Mouse (Mus musculus) midbrain, embryonic 16.5 days (tissue): ENCODE measurements around the gene Ulk4. TPM values are rescaled to one million over a fixed set of nuclear protein-coding genes. Genes with fewer than 3 reads are reported as not detected.

Source experiments
- ATAC-seq: fragments of 200-750 bp; cut with Nextera tagmentation; 2 replicates; pipeline ENCODE4 v1.8.0; 2017; ENCODE audit warnings: moderate TSS enrichment
- H3K27ac ChIP-seq: fragments of 300-500 bp; sonication (generic); 2 replicates; pipeline ENCODE4 v1.5.1; 2014; ENCODE audit warnings: mild to moderate bottlenecking, low read length, mixed read lengths
- H3K27me3 ChIP-seq: fragments of 300-500 bp; sonication (generic); 2 replicates; pipeline ENCODE4 v1.6.1; 2014; ENCODE audit warnings: low read depth, low read length, mixed read lengths; ENCODE audit not compliant: control insufficient read depth, insufficient read depth
- H3K36me3 ChIP-seq: fragments of 300-500 bp; sonication (generic); 2 replicates; pipeline ENCODE4 v1.6.1; 2014; ENCODE audit warnings: mild to moderate bottlenecking, low read length, moderate library complexity, mixed read lengths; ENCODE audit not compliant: control insufficient read depth, insufficient read depth
- H3K4me1 ChIP-seq: fragments of 300-500 bp; sonication (generic); 2 replicates; pipeline ENCODE4 v1.6.1; 2014; ENCODE audit warnings: mild to moderate bottlenecking, low read length, mixed read lengths; ENCODE audit not compliant: control insufficient read depth, insufficient read depth
- H3K4me2 ChIP-seq: fragments of 300-500 bp; sonication (generic); 2 replicates; pipeline ENCODE4 v1.6.1; 2014; ENCODE audit warnings: mild to moderate bottlenecking, low read length, mixed read lengths
- H3K4me3 ChIP-seq: fragments of 300-500 bp; sonication (generic); 2 replicates; pipeline ENCODE4 v1.5.1; 2014; ENCODE audit warnings: low read depth, mild to moderate bottlenecking, low read length, moderate library complexity, mixed read lengths
- H3K9ac ChIP-seq: fragments of 300-500 bp; sonication (generic); 2 replicates; pipeline ENCODE4 v1.6.1; 2014; ENCODE audit warnings: low read depth, low read length, mixed read lengths
- H3K9me3 ChIP-seq: fragments of 300-500 bp; sonication (generic); replicated peaks from 2 replicates; pipeline ENCODE4 v1.6.1; 2014; ENCODE audit warnings: mild to moderate bottlenecking, low read length, mixed read lengths; ENCODE audit not compliant: control insufficient read depth, poor library complexity, severe bottlenecking
- WGBS: fragments of 180-500 bp; shearing (Covaris S2); extraction: QIAGEN DNeasy Blood & Tissue Kit; methylation state at CpG from one replicate; pipeline ENCODE4 v1.1.7; 2014; 5-methylcytosine and 5-hydroxymethylcytosine counted together
- polyA plus RNA-seq: library from polyadenylated mRNA; unstranded; fragments of >200 nt; fragmentation: Nextera tagmentation; extraction: Ambion mirVana; gene quantifications from 2 replicates; pipeline ENCODE4 v1.2.1, GENCODE M21; 2015

Gene Ulk4
- polyA plus RNA-seq, 1 experiment from 2014 or later: 112 TPM

GRCm38 (mm10) chr9:121302543-121302942 is 25.5 kb upstream of the Ulk4 start:
- Histone ChIP-seq H3K27ac (no peak overlapping the region), H3K4me3 (no peak overlapping the region), H3K36me3 (no peaks in the 10 kb centered on the region), H3K9me3 (no peaks in the 10 kb centered on the region), H3K9ac (no peak overlapping the region), H3K4me1 (peaks cover 35% of the 10 kb centered on the region), H3K27me3 (no peaks in the 10 kb centered on the region), H3K4me2 (no peak overlapping the region)
- no peak for ATAC-seq
- WGBS: 86% methylated on average over 7 of the region's 8 CpGs

GRCm38 (mm10) chr9:121301041-121301920 is 24.3 kb upstream of the Ulk4 start:
- Histone ChIP-seq H3K4me2 (peak overlapping the region; percentile 10; the same call in 1 of the 2 replicates), H3K9ac (no peak overlapping the region), H3K27ac (no peak overlapping the region), H3K36me3 (no peaks in the 10 kb centered on the region), H3K27me3 (no peaks in the 10 kb centered on the region), H3K9me3 (no peaks in the 10 kb centered on the region), H3K4me1 (peaks cover 35% of the 10 kb centered on the region), H3K4me3 (no peak overlapping the region)
- ATAC-seq: no peak
- WGBS: 80% methylated on average over 22 of the region's 22 CpGs

- peak overlapping the region; percentile 97 for H3K4me2 ChIP-seq
- 15% methylated on average over 19 of the region's 19 CpGs for WGBS
- no peaks in the 10 kb centered on the region for H3K36me3 ChIP-seq
- H3K9ac ChIP-seq: peak overlapping the region; percentile 36
- H3K27ac ChIP-seq: no peak overlapping the region; the same call in 1 of the 2 replicates
- no peaks in the 10 kb centered on the region for H3K9me3 ChIP-seq
- H3K4me3 ChIP-seq: peak overlapping the region; percentile 6; the same call in 1 of the 2 replicates
- H3K4me1 ChIP-seq: peaks cover 35% of the 10 kb centered on the region
- no peaks in the 10 kb centered on the region for H3K27me3 ChIP-seq
- ATAC-seq: no peak
Observed at GRCm38 (mm10) chr9:121299976-121300570, 23.1 kb upstream of the Ulk4 start.

GRCm38 (mm10) chr9:121299223-121299755 is 22.3 kb upstream of the Ulk4 start:
- Histone ChIP-seq H3K9ac (peak overlapping the region; percentile 23; the same call in 1 of the 2 replicates), H3K4me2 (peak overlapping the region; percentile 97), H3K4me3 (peak overlapping the region; percentile 6; the same call in 1 of the 2 replicates), H3K36me3 (no peaks in the 10 kb centered on the region), H3K27ac (no peak overlapping the region), H3K9me3 (no peaks in the 10 kb centered on the region), H3K27me3 (no peaks in the 10 kb centered on the region), H3K4me1 (peaks cover 35% of the 10 kb centered on the region)
- no peak for ATAC-seq
- 44% methylated on average over 9 of the region's 9 CpGs for WGBS

- no peak for ATAC-seq
- WGBS: 20% methylated on average over 15 of the region's 15 CpGs
- Histone ChIP-seq H3K4me2 (peak overlapping the region; percentile 97), H3K4me3 (peak overlapping the region; percentile 74), H3K27ac (peak overlapping the region; percentile 43; the same call in 1 of the 2 replicates), H3K36me3 (no peaks in the 10 kb centered on the region), H3K9ac (peak overlapping the region; percentile 86), H3K9me3 (no peaks in the 10 kb centered on the region), H3K4me1 (peaks cover 31% of the 10 kb centered on the region), H3K27me3 (no peaks in the 10 kb centered on the region)
Observed at GRCm38 (mm10) chr9:121298411-121299091, 21.6 kb upstream of the Ulk4 start.

GRCm38 (mm10) chr9:121298065-121298398 is 21.0 kb upstream of the Ulk4 start:
- Histone ChIP-seq H3K36me3 (no peaks in the 10 kb centered on the region), H3K9me3 (no peaks in the 10 kb centered on the region), H3K4me3 (peak overlapping the region; percentile 74), H3K4me1 (peaks cover 28% of the 10 kb centered on the region), H3K27ac (peak overlapping the region; percentile 56; the same call in 1 of the 2 replicates), H3K4me2 (peak overlapping the region; percentile 97), H3K27me3 (no peaks in the 10 kb centered on the region), H3K9ac (peak overlapping the region; percentile 86)
- ATAC-seq: no peak
- 2% methylated on average over 7 of the region's 7 CpGs for WGBS

- Histone ChIP-seq H3K4me3 (peak within 1 kb of the TSS; percentile 74), H3K27me3 (no peaks in the 10 kb centered on the region), H3K4me2 (peak within 1 kb of the TSS; percentile 97), H3K4me1 (peaks cover 28% of the 10 kb centered on the region), H3K36me3 (no peaks in the 10 kb centered on the region), H3K9ac (peak within 1 kb of the TSS; percentile 86), H3K9me3 (no peaks in the 10 kb centered on the region), H3K27ac (peak within 1 kb of the TSS; percentile 58)
- WGBS: under 1% methylated on average over 82 of the region's 116 CpGs
- ATAC-seq: peak; percentile 89
Observed at GRCm38 (mm10) chr9:121297171-121298064, 20.4 kb upstream of the Ulk4 start, which contains the start of gene Trak1. Gene Trak1, plus strand, starts transcription at chr9:121297502.

GRCm38 (mm10) chr9:121295221-121295620 is 18.2 kb upstream of the Ulk4 start:
- Histone ChIP-seq H3K4me1 (peaks cover 22% of the 10 kb centered on the region), H3K4me2 (no peak overlapping the region)
- ATAC-seq: no peak

More at GRCm38 (mm10) chr9:121295221-121295620, 18.2 kb upstream of the Ulk4 start:
- Histone ChIP-seq H3K9me3 (peaks cover 2% of the 10 kb centered on the region; the same call in 1 of the 2 replicates), H3K27me3 (no peaks in the 10 kb centered on the region), H3K27ac (no peak overlapping the region), H3K36me3 (no peaks in the 10 kb centered on the region), H3K9ac (no peak overlapping the region), H3K4me3 (no peak overlapping the region)
- 80% methylated on average over 7 of the region's 7 CpGs for WGBS
